Mouse (Mus musculus) heart, embryonic 11.5 days (tissue): Measurements from ENCODE around the gene Camkk2. TPM values are rescaled to one million over a fixed set of nuclear protein-coding genes. Genes with fewer than 3 reads are reported as not detected.

Experiments
- ATAC-seq: fragments of 200-750 bp; cut with Nextera tagmentation; replicated peaks from 2 replicates; pipeline ENCODE4 v1.8.0; 2017; ENCODE audit warnings: moderate library complexity; ENCODE audit not compliant: insufficient number of reproducible peaks, low FRiP score, low TSS enrichment
- H3K27ac ChIP-seq: fragments of 300-500 bp; sonication (generic); 2 replicates; pipeline ENCODE4 v1.5.1; 2014; ENCODE audit warnings: mild to moderate bottlenecking, low read depth, low read length
- H3K27me3 ChIP-seq: fragments of 300-500 bp; sonication (generic); 2 replicates; pipeline ENCODE4 v1.6.1; 2014; ENCODE audit warnings: mild to moderate bottlenecking, low read length, mixed read lengths; ENCODE audit not compliant: control insufficient read depth, insufficient read depth
- H3K36me3 ChIP-seq: fragments of 300-500 bp; sonication (generic); 2 replicates; pipeline ENCODE4 v1.6.1; 2014; ENCODE audit warnings: mild to moderate bottlenecking, low read length, moderate library complexity, mixed read lengths; ENCODE audit not compliant: control insufficient read depth, insufficient read depth
- H3K4me1 ChIP-seq: fragments of 300-500 bp; sonication (generic); 2 replicates; pipeline ENCODE4 v1.6.1; 2014; ENCODE audit warnings: low read length; ENCODE audit not compliant: control insufficient read depth, insufficient read depth
- H3K4me2 ChIP-seq: fragments of 300-500 bp; sonication (generic); 2 replicates; pipeline ENCODE4 v1.6.1; 2014; ENCODE audit warnings: mild to moderate bottlenecking, moderate library complexity
- H3K4me3 ChIP-seq: fragments of 300-500 bp; sonication (generic); 2 replicates; pipeline ENCODE4 v1.5.1; 2014; ENCODE audit warnings: low read depth, low read length
- H3K9ac ChIP-seq: fragments of 300-500 bp; sonication (generic); 2 replicates; pipeline ENCODE4 v1.6.1; 2014; ENCODE audit warnings: mild to moderate bottlenecking, low read depth, low read length, moderate library complexity
- H3K9me3 ChIP-seq: fragments of 300-500 bp; sonication (generic); replicated peaks from 2 replicates; pipeline ENCODE4 v1.6.1; 2016; ENCODE audit warnings: low read length; ENCODE audit not compliant: control insufficient read depth
- WGBS: fragments of 180-500 bp; shearing (Covaris S2); extraction: QIAGEN DNeasy Blood & Tissue Kit; methylation state at CpG from one replicate; pipeline ENCODE4 v1.1.7; 2014; ENCODE audit not compliant: insufficient replicate concordance; 5-methylcytosine and 5-hydroxymethylcytosine counted together
- polyA plus RNA-seq: library from polyadenylated mRNA; unstranded; fragments of >200 nt; fragmentation: Nextera tagmentation; extraction: Ambion mirVana; gene quantifications from 2 replicates; pipeline ENCODE4 v1.2.1, GENCODE M21; 2014

Camkk2 gene
- polyA plus RNA-seq, 1 experiment from 2014 or later = 14.0 TPM

DNA sequence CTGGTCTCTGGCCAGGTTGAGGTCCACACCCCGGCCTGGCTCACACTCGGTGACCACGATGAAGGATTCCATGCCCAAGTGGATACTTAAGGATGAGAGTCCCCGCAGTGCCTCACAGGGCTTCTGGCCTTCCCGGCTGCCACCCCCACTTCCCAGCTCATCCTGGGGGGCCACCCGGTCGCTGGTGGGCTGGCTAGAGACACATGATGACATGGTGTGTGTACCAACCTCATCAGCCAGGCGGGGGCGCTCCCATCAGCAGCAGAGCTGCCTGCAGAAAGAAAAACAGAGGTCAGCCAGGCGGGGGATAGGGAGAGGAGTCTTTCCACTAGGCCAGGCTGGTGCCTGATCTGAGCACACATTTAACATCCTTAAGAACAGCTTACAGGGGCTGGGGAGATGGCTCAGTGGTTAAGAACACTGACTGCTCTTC is 15.2 kb downstream of the Camkk2 start:
- ATAC-seq = peak; percentile 25; the same call in 1 of the 2 replicates
- 45% methylated on average over 10 of the region's 10 CpGs for WGBS
- Histone ChIP-seq H3K36me3 (no peaks in the 10 kb centered on the region), H3K4me3 (no peak overlapping the region), H3K4me2 (peak overlapping the region; percentile 12), H3K9ac (no peak overlapping the region), H3K27me3 (no peaks in the 10 kb centered on the region), H3K9me3 (no peaks in the 10 kb centered on the region), H3K27ac (peak overlapping the region; percentile 70), H3K4me1 (peaks cover 19% of the 10 kb centered on the region)

GRCm38 (mm10) chr5:122763271-122764031 is 15.8 kb downstream of the Camkk2 start:
- Histone ChIP-seq H3K27ac (peak overlapping the region; percentile 70), H3K9me3 (no peaks in the 10 kb centered on the region), H3K4me3 (no peak overlapping the region), H3K9ac (peak overlapping the region; percentile 29; the same call in 1 of the 2 replicates), H3K4me1 (peaks cover 18% of the 10 kb centered on the region), H3K27me3 (no peaks in the 10 kb centered on the region), H3K4me2 (peak overlapping the region; percentile 12), H3K36me3 (no peaks in the 10 kb centered on the region)
- WGBS = 58% methylated on average over 29 of the region's 29 CpGs
- ATAC-seq = peak; percentile 60

- H3K9me3 ChIP-seq = no peaks in the 10 kb centered on the region
- peaks cover 5% of the 10 kb centered on the region; the same call in 1 of the 2 replicates for H3K36me3 ChIP-seq
- H3K4me1 ChIP-seq = peaks cover 8% of the 10 kb centered on the region
- no peak overlapping the region for H3K9ac ChIP-seq
- H3K4me2 ChIP-seq = no peak overlapping the region
- H3K27ac ChIP-seq = no peak overlapping the region
- ATAC-seq = no peak
- no peak overlapping the region for H3K4me3 ChIP-seq
- WGBS = 91% methylated on average over 7 of the region's 7 CpGs
- H3K27me3 ChIP-seq = no peaks in the 10 kb centered on the region
These were observed 22.5 kb downstream of the Camkk2 start for GRCm38 (mm10) chr5:122756680-122757079.

DNA sequence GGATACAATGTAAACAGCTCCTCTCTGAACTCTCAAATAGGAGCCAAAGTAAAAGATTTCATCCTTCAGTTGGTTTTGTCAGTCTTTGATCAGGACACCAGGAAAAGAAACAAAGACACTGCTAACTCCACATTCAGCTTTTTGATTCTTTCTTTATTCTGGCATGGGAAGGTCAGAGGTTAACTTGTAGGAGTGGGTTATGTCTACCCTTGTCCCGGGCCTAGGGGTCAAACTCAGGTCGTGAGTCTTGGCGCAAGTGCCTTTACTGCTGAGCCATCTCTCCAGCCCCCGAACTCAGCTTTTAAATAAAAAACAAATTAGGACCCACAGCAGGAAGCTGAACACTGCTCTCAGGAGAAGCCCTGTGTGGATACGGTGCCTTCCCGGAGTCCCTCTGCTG is 23.1 kb downstream of the Camkk2 start:
- Histone ChIP-seq H3K4me1 (peaks cover 6% of the 10 kb centered on the region), H3K27ac (no peak overlapping the region), H3K27me3 (no peaks in the 10 kb centered on the region), H3K9me3 (no peaks in the 10 kb centered on the region), H3K36me3 (peaks cover 5% of the 10 kb centered on the region; the same call in 1 of the 2 replicates), H3K4me3 (no peak overlapping the region), H3K4me2 (no peak overlapping the region), H3K9ac (no peak overlapping the region)
- no peak for ATAC-seq
- 77% methylated on average over 6 of the region's 6 CpGs for WGBS

DNA sequence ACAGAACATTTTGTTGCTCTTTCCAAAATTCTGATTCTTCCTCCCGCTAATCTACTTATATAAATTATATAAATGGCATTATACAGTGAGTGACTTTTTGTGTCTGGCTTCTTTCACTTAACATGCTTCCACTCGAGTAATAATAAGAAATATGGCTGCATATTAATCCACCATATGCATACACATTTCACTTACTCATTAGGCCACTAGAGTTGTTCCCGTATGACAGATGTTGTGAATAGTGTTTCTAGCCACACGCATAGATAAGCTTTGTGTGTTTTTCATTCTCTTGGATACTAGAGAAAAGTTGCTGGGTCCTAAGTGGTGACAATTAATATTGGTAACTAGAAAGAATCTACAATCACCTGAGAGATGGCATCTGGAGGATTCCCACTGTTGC is 23.6 kb downstream of the Camkk2 start:
- H3K4me1 ChIP-seq = peaks cover under 1% of the 10 kb centered on the region
- H3K4me3 ChIP-seq = no peak overlapping the region
- no peaks in the 10 kb centered on the region for H3K9me3 ChIP-seq
- WGBS = 88% methylated on average over 4 of the region's 4 CpGs
- no peaks in the 10 kb centered on the region for H3K27me3 ChIP-seq
- peaks cover 5% of the 10 kb centered on the region; the same call in 1 of the 2 replicates for H3K36me3 ChIP-seq
- no peak overlapping the region for H3K27ac ChIP-seq
- no peak overlapping the region for H3K4me2 ChIP-seq
- no peak overlapping the region for H3K9ac ChIP-seq
- ATAC-seq = no peak

DNA sequence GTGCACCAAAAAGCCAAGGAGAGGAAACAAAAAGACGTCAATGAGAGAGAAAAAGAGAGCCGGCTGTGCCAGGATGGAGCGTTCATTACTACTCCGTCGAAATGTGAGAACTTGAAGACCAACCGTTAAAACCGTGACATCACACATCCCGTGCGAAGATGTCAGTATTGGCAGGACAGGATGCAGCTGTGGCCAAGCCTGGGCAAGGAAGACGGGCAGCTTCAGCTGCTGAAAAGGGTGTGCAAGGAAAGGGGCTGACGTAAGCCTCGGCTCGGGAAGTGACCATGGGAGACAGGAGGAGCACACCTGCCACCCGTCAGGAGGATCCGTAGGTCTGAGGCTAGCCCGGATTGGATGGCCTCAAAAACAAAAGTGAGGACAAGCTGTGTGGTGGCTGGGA is 24.7 kb downstream of the Camkk2 start:
- Histone ChIP-seq H3K27me3 (no peaks in the 10 kb centered on the region), H3K9ac (no peak overlapping the region), H3K4me2 (no peak overlapping the region), H3K27ac (no peak overlapping the region), H3K9me3 (no peaks in the 10 kb centered on the region), H3K4me3 (no peak overlapping the region), H3K4me1 (no peaks in the 10 kb centered on the region), H3K36me3 (peaks cover 5% of the 10 kb centered on the region; the same call in 1 of the 2 replicates)
- ATAC-seq = no peak
- WGBS = 77% methylated on average over 16 of the region's 16 CpGs

DNA sequence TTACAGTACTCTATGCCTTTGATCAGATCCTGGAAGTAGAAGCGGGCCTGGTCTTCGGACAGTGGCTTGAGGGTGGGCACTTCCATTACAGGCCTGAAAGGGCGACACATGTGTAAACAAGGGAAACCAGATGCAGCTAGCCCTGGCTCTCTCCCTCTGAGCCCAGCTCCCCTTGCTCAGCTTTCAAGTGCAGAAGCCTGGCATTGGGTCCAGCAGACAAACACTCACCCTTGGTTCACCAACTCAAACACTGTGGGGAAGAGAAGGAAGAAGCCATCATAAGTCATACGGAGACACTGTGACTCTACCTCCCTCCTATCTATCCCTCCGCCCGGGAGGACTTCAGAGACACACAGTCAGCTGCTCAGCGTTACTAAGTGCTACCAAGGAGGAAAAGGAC is 31.3 kb downstream of the Camkk2 start:
- no peaks in the 10 kb centered on the region for H3K27me3 ChIP-seq
- H3K9ac ChIP-seq = no peak overlapping the region
- H3K4me3 ChIP-seq = no peak overlapping the region
- H3K27ac ChIP-seq = no peak overlapping the region
- no peaks in the 10 kb centered on the region for H3K4me1 ChIP-seq
- no peaks in the 10 kb centered on the region for H3K9me3 ChIP-seq
- 78% methylated on average over 7 of the region's 7 CpGs for WGBS
- H3K36me3 ChIP-seq = peaks cover 3% of the 10 kb centered on the region
- ATAC-seq = no peak
- no peak overlapping the region for H3K4me2 ChIP-seq

DNA sequence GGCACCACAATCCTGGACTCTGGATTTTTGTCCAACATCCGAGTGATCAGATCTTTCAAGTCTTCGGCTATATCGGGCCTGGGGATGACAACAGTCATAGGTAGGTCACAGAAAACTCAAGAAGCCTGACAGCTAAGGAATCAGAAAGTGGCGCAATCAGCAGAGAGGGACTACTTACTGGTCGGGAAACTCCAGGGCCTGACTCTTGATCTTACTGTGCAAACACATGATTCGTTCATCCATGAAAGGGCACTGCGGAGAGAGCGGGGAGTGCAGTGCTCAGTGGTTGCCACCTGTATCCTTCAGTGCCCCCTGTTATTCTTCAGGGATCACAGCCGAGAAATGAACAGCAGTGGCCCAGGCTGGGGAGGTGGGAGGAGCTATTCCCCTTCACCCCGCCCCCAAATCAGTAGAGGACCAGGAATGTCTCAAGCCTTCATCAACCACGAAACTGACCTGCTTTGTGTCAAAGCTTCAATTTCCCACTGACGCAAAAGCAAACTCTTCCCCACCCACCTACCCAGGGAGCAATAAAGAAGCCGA is 35.3 kb downstream of the Camkk2 start:
- H3K9ac ChIP-seq = no peak overlapping the region
- ATAC-seq = no peak
- WGBS = 80% methylated on average over 13 of the region's 13 CpGs
- no peak overlapping the region for H3K4me2 ChIP-seq
- peaks cover 3% of the 10 kb centered on the region for H3K36me3 ChIP-seq
- no peak overlapping the region for H3K4me3 ChIP-seq
- H3K9me3 ChIP-seq = no peaks in the 10 kb centered on the region
- H3K4me1 ChIP-seq = no peaks in the 10 kb centered on the region
- no peaks in the 10 kb centered on the region for H3K27me3 ChIP-seq
- H3K27ac ChIP-seq = no peak overlapping the region
